Mouse (Mus musculus) lung, embryonic 15.5 days (tissue): ENCODE measurements around the gene Shkbp1. TPM values are rescaled to one million over a fixed set of nuclear protein-coding genes. Genes with fewer than 3 reads are reported as not detected.

Experiments used
- ATAC-seq: fragments of 200-750 bp; cut with Nextera tagmentation; 2 replicates; pipeline ENCODE4 v1.8.0; 2017; ENCODE audit warnings: moderate number of reproducible peaks, borderline replicate concordance; ENCODE audit not compliant: low FRiP score, low TSS enrichment; ENCODE audit errors: extremely low read depth
- H3K27ac ChIP-seq: fragments of 300-500 bp; sonication (generic); 2 replicates; pipeline ENCODE4 v1.5.1; 2015; ENCODE audit warnings: moderate library complexity, mild to moderate bottlenecking, inconsistent platforms
- H3K27me3 ChIP-seq: fragments of 300-500 bp; sonication (generic); 2 replicates; pipeline ENCODE4 v1.6.1; 2015; ENCODE audit warnings: inconsistent platforms
- H3K36me3 ChIP-seq: fragments of 300-500 bp; sonication (generic); 2 replicates; pipeline ENCODE4 v1.6.1; 2015; ENCODE audit warnings: inconsistent platforms
- H3K4me1 ChIP-seq: fragments of 300-500 bp; sonication (generic); 2 replicates; pipeline ENCODE4 v1.6.1; 2015; ENCODE audit warnings: inconsistent platforms
- H3K4me2 ChIP-seq: fragments of 300-500 bp; sonication (generic); 2 replicates; pipeline ENCODE4 v1.6.1; 2015; ENCODE audit warnings: inconsistent platforms, mild to moderate bottlenecking, moderate library complexity
- H3K4me3 ChIP-seq: fragments of 300-500 bp; sonication (generic); 2 replicates; pipeline ENCODE4 v1.5.1; 2015; ENCODE audit warnings: mild to moderate bottlenecking, inconsistent platforms
- H3K9ac ChIP-seq: fragments of 300-500 bp; sonication (generic); 2 replicates; pipeline ENCODE4 v1.6.1; 2015; ENCODE audit warnings: inconsistent platforms
- H3K9me3 ChIP-seq: fragments of 300-500 bp; sonication (generic); 2 replicates; pipeline ENCODE4 v1.6.1; 2016; ENCODE audit warnings: inconsistent platforms
- WGBS: fragments of 180-500 bp; shearing (Covaris S2); methylation state at CpG from one replicate; pipeline ENCODE4 v1.1.7; 2015; 5-methylcytosine and 5-hydroxymethylcytosine counted together
- polyA plus RNA-seq: library from polyadenylated mRNA; unstranded; fragments of >200 nt; fragmentation: Nextera tagmentation; extraction: Ambion mirVana; gene quantifications from 2 replicates; pipeline ENCODE4 v1.2.1, GENCODE M21; 2015

Gene Shkbp1
- polyA plus RNA-seq, 1 experiment from 2014 or later: 51.4 TPM

GRCm38 (mm10) chr7:27342595-27342994 lies 13.2 kb downstream of the Shkbp1 start:
- H3K4me1 ChIP-seq: peaks cover 4% of the 10 kb centered on the region; the same call in 1 of the 2 replicates
- H3K27me3 ChIP-seq: peaks cover 15% of the 10 kb centered on the region; the same call in 1 of the 2 replicates
- no peak overlapping the region for H3K9ac ChIP-seq
- ATAC-seq: no peak
- no peaks in the 10 kb centered on the region for H3K9me3 ChIP-seq
- H3K4me2 ChIP-seq: no peak overlapping the region
- WGBS: 41% methylated on average over 4 of the region's 4 CpGs
- H3K27ac ChIP-seq: no peak overlapping the region
- peaks cover 15% of the 10 kb centered on the region for H3K36me3 ChIP-seq
- H3K4me3 ChIP-seq: no peak overlapping the region

GRCm38 (mm10) chr7:27339519-27339918 lies 16.3 kb downstream of the Shkbp1 start:
- Histone ChIP-seq H3K4me1 (peaks cover 30% of the 10 kb centered on the region), H3K27me3 (peaks cover 43% of the 10 kb centered on the region), H3K4me2 (no peak overlapping the region), H3K9ac (no peak overlapping the region), H3K4me3 (no peak overlapping the region), H3K27ac (no peak overlapping the region), H3K36me3 (peaks cover 11% of the 10 kb centered on the region; the same call in 1 of the 2 replicates), H3K9me3 (no peaks in the 10 kb centered on the region)
- 33% methylated on average over 7 of the region's 7 CpGs for WGBS
- ATAC-seq: no peak

DNA sequence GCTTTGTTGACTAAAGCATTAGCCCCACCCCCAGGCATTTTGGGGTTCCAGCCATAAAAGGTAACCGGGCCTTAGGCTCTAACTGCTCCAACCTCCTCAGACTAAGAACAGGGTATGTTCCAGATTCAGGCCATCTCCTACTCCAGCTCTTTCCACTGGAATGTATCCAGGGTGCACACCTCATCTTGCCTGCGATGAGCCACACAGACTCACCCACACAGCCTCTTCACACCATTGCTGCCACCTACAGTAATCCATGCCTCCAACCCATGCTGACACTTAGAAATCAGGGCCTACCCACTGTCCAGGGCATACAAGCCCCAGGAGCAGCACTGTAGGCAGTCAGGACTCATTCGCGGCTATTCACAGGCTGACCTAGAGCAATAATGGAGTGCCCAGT lies 16.7 kb downstream of the Shkbp1 start:
- Histone ChIP-seq H3K4me2 (no peak overlapping the region), H3K27ac (no peak overlapping the region), H3K4me3 (no peak overlapping the region), H3K9ac (no peak overlapping the region), H3K27me3 (peaks cover 47% of the 10 kb centered on the region), H3K36me3 (peaks cover 11% of the 10 kb centered on the region; the same call in 1 of the 2 replicates), H3K4me1 (peaks cover 34% of the 10 kb centered on the region), H3K9me3 (no peaks in the 10 kb centered on the region)
- whole genome bisulfite sequencing: 69% methylated on average over 4 of the region's 4 CpGs
- ATAC-seq: no peak

GRCm38 (mm10) chr7:27337175-27337853 lies 18.5 kb downstream of the Shkbp1 start, which contains the start of gene Ltbp4:
TSS of gene Ltbp4 (minus strand) at chr7:27337692.
- peaks cover 59% of the 10 kb centered on the region for H3K27me3 ChIP-seq

DNA sequence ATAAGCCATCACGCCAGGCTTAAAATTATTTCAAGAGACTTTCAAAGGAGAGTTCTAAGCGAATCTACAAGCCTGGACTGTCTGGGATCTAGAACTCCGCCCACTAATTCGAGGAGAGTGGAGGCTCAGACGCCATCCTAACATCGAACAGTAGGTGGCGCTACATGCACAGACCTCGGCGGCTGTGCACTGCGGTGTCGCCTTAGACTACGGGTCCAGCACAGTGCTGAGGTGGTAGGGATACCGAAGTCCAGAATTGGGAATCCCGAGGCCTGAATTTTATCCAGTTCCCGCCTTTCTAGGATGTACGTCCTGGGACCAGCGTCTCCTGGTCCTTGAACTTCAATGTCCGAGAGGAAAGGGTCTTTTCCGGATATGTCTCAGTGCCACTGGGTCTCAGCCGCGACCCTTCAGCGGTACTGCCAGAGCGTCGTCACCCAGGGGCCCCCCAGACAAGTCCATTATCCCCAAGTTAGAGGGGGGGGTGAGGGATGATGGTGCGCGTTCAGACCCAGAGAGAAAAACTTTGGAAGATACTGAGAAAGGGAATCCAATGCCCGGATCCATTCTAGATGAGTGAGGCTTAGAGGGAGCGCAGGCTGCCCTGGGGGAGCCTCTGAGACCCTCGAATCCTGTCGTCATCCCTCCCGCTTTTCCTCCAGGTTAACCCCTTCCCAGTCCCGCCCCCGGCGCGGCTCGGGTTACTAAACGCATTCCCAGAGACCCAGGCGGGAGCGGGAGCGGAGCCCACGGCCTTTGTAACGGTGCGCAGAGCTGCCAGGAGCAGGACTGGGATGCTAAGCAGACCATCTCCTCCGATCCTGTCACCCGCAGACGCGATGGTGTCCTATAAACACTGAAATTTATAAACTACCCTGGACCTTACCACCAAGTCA lies 19.6 kb downstream of the Shkbp1 start:
- Histone ChIP-seq H3K36me3 (no peaks in the 10 kb centered on the region), H3K9me3 (no peaks in the 10 kb centered on the region), H3K4me2 (peak overlapping the region; percentile 92), H3K4me3 (peak overlapping the region; percentile 40), H3K4me1 (peaks cover 61% of the 10 kb centered on the region), H3K27me3 (peaks cover 59% of the 10 kb centered on the region), H3K9ac (peak overlapping the region; percentile 14; the same call in 1 of the 2 replicates), H3K27ac (peak overlapping the region; percentile 53; the same call in 1 of the 2 replicates)
- ATAC-seq: peak; percentile 66
- WGBS: under 1% methylated on average over 47 of the region's 47 CpGs

More at GRCm38 (mm10) chr7:27337175-27337853, 18.5 kb downstream of the Shkbp1 start, which contains the start of gene Ltbp4:
- under 1% methylated on average over 36 of the region's 36 CpGs for WGBS
- no peaks in the 10 kb centered on the region for H3K9me3 ChIP-seq
- peaks cover 50% of the 10 kb centered on the region for H3K4me1 ChIP-seq
- peaks cover 3% of the 10 kb centered on the region; the same call in 1 of the 2 replicates for H3K36me3 ChIP-seq
- H3K27ac ChIP-seq: no peak within 1 kb of the TSS
- H3K4me2 ChIP-seq: peak within 1 kb of the TSS; percentile 69
- ATAC-seq: peak; percentile 4; the same call in 1 of the 2 replicates
- peak within 1 kb of the TSS; percentile 40 for H3K4me3 ChIP-seq
- 0 out of 2 replicates have a peak within 1 kb of the TSS, but pooled peaks have one; percentile 14 for H3K9ac ChIP-seq

- peak overlapping the region; percentile 20; the same call in 1 of the 2 replicates for H3K9ac ChIP-seq
- H3K9me3 ChIP-seq: no peaks in the 10 kb centered on the region
- H3K4me1 ChIP-seq: peaks cover 68% of the 10 kb centered on the region
- peak overlapping the region; percentile 92 for H3K4me2 ChIP-seq
- no peak for ATAC-seq
- peak overlapping the region; percentile 69 for H3K27ac ChIP-seq
- H3K27me3 ChIP-seq: peaks cover 59% of the 10 kb centered on the region
- 41% methylated on average over 15 of the region's 15 CpGs for WGBS
- no peaks in the 10 kb centered on the region for H3K36me3 ChIP-seq
- H3K4me3 ChIP-seq: peak overlapping the region; percentile 65; the same call in 1 of the 2 replicates
Measured at GRCm38 (mm10) chr7:27335011-27335720, 20.7 kb downstream of the Shkbp1 start.

GRCm38 (mm10) chr7:27334405-27334911 lies 21.4 kb downstream of the Shkbp1 start:
- Histone ChIP-seq H3K9me3 (no peaks in the 10 kb centered on the region), H3K9ac (peak overlapping the region; percentile 20), H3K27ac (peak overlapping the region; percentile 69), H3K4me3 (peak overlapping the region; percentile 65), H3K36me3 (no peaks in the 10 kb centered on the region), H3K4me1 (peaks cover 75% of the 10 kb centered on the region), H3K4me2 (peak overlapping the region; percentile 92), H3K27me3 (peaks cover 59% of the 10 kb centered on the region)
- WGBS: 2% methylated on average over 32 of the region's 32 CpGs
- no peak for ATAC-seq

- peak overlapping the region; percentile 70 for H3K9ac ChIP-seq
- under 1% methylated on average over 58 of the region's 77 CpGs for WGBS
- H3K9me3 ChIP-seq: no peaks in the 10 kb centered on the region
- H3K4me2 ChIP-seq: peak overlapping the region; percentile 92
- H3K36me3 ChIP-seq: no peaks in the 10 kb centered on the region
- peak overlapping the region; percentile 65 for H3K4me3 ChIP-seq
- peaks cover 56% of the 10 kb centered on the region for H3K27me3 ChIP-seq
- peak overlapping the region; percentile 94 for H3K27ac ChIP-seq
- H3K4me1 ChIP-seq: peaks cover 84% of the 10 kb centered on the region
- no peak for ATAC-seq
Measured at GRCm38 (mm10) chr7:27333316-27333941, 22.4 kb downstream of the Shkbp1 start.

DNA sequence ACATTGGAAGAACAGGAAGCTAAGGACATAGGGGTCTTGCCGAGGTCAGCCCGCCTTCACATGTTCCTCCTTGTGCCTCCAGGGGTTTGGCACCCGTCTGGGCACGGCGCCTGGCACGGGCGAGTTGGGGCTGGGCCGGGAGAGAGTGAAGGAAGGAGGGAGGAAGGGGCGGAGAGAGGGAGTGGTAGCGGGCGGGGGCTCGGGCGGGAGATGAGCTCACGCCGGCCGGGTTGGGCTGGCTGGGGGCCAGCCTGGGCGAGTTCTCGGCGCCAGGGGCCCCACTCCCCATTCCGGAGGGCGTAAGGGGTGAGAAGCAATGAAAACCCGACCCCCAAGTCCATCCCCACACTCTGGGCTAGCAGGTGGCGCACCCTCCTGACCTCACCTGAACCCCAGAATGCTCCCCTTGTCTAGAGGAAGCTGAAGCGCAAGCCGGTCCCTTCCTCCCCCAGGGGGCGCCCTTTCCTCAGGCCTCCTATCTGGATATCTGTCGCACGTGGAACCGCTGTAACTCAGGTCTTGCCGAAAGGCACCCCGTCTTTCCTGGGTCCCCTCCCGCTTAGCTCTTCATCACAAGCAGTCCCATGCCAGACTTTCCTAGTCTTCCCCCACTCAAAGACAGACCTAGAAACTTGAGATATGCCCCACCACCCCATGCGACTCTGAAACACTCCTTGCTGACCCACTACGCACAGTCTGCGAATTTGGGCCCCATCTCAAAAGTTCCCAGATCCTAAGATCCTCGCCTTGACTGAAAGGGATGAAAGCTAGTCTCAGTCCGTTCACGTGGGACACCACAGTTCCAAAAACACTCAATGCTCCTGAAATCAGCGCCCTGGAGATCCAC lies 23.2 kb downstream of the Shkbp1 start:
- Histone ChIP-seq H3K4me2 (peak overlapping the region; percentile 92), H3K9ac (peak overlapping the region; percentile 70), H3K27me3 (peaks cover 54% of the 10 kb centered on the region), H3K27ac (peak overlapping the region; percentile 94), H3K4me3 (peak overlapping the region; percentile 65), H3K4me1 (peaks cover 81% of the 10 kb centered on the region), H3K36me3 (peaks cover 5% of the 10 kb centered on the region; the same call in 1 of the 2 replicates), H3K9me3 (no peaks in the 10 kb centered on the region)
- ATAC-seq: peak; percentile 7
- WGBS: 1% methylated on average over 38 of the region's 39 CpGs

GRCm38 (mm10) chr7:27331854-27332253 lies 24.0 kb downstream of the Shkbp1 start:
- H3K36me3 ChIP-seq: peaks cover 9% of the 10 kb centered on the region; the same call in 1 of the 2 replicates
- no peaks in the 10 kb centered on the region for H3K9me3 ChIP-seq
- peak overlapping the region; percentile 94 for H3K27ac ChIP-seq
- H3K27me3 ChIP-seq: peaks cover 54% of the 10 kb centered on the region
- peak overlapping the region; percentile 70 for H3K9ac ChIP-seq
- H3K4me3 ChIP-seq: peak overlapping the region; percentile 65
- no peak for ATAC-seq
- peaks cover 74% of the 10 kb centered on the region for H3K4me1 ChIP-seq
- peak overlapping the region; percentile 92 for H3K4me2 ChIP-seq
- 2% methylated on average over 8 of the region's 8 CpGs for WGBS
